Mouse (Mus musculus): Measurements from ENCODE around the gene Tcap. TPM values are rescaled to one million over a fixed set of nuclear protein-coding genes. Genes with fewer than 3 reads are reported as not detected.
A peak's percentile ranks its signal among the peaks of the same experiment; 100 is the strongest.

The Tcap gene
- total and polyA plus RNA-seq, 3 experiments: not detected

- H3K36me3 ChIP-seq (replicated peaks in 1 of 2; ENCODE audit: control insufficient read depth in 1 of 2, insufficient read depth in 1 of 2, low read length in 1 of 2): no peaks in the 10 kb centered on the region
- no peak overlapping the region for H3K27ac ChIP-seq (ENCODE audit: insufficient read depth, low read depth)
- peaks cover 14 to 39% of the 10 kb centered on the region in 2 experiments for H3K4me1 ChIP-seq (ENCODE audit: control insufficient read depth in 1 of 2, insufficient read depth in 2 of 2)
- in situ Hi-C loops (cut with MboI; ENCODE audit: low pct_ligation_motif_present, low pct_unique_long_range_greater_than_20kb, low sequenced_read_pairs): loop anchor here (5.0 to 25.0 kb wide), 2 partner anchors 75 to 295 kb away; partner anchors contain the start of genes Gm12355, Gsdma2 and Gsdma3
- H3K4me3 ChIP-seq (replicated peaks in 1 of 3; ENCODE audit: low read depth in 2 of 3, low read length in 2 of 3, poor library complexity in 1 of 3): peak overlapping the region in 1 of 3 experiments; percentile 27
- no peak overlapping the region for H3K9ac ChIP-seq (ENCODE audit: insufficient read depth, low read depth)
- peak overlapping the region; percentile 26 for H3K4me2 ChIP-seq (ENCODE audit: insufficient read depth, low read depth, poor library complexity, severe bottlenecking)
- peaks cover 68% of the 10 kb centered on the region for H3K27me3 ChIP-seq (replicated peaks)
- dilution Hi-C loops (cut with MboI; ENCODE audit: extremely low pct_ligation_motif_present, extremely low pct_unique_long_range_greater_than_20kb, low sequenced_read_pairs): no loop called here
- H3K9me3 ChIP-seq (replicated peaks; ENCODE audit: low read length): no peaks in the 10 kb centered on the region
- DNase-seq (ENCODE audit: extremely low read depth): peak; percentile 92
- no peaks in the 10 kb centered on the region for H3K79me2 ChIP-seq (replicated peaks; ENCODE audit: control insufficient read depth, extremely low read depth, insufficient read depth, poor library complexity, severe bottlenecking)
- TF ChIP-seq TCF12 (IDR thresholded peaks at IDR 0.05; ENCODE audit: low read depth, low read length) (peak; percentile 87), CHD1 (IDR thresholded peaks at IDR 0.05; ENCODE audit: low read depth, low read length) (no peak), ZNF384 (IDR thresholded peaks at IDR 0.05; ENCODE audit: low read depth, low read length) (peak; percentile 74), UBTF (IDR thresholded peaks at IDR 0.05; ENCODE audit: low read depth, low read length) (0 out of 2 replicates have a peak, but pooled peaks have one; percentile 35), JUND (conservative IDR thresholded peaks at IDR 0.05; ENCODE audit: low read depth, low read length) (no peak), KAT2A (IDR thresholded peaks at IDR 0.05; ENCODE audit: insufficient replicate concordance, low read length) (0 out of 2 replicates have a peak, but pooled peaks have one; percentile 61), CHD2 (IDR thresholded peaks at IDR 0.05; ENCODE audit: low read length) (peak; percentile 96), MEF2A (IDR thresholded peaks at IDR 0.05; ENCODE audit: borderline replicate concordance, low read depth, low read length) (peak; percentile 79), IRF4 (IDR thresholded peaks at IDR 0.05; ENCODE audit: low read depth, low read length) (peak; percentile 90), GABPA (IDR thresholded peaks at IDR 0.05; ENCODE audit: insufficient replicate concordance, low read depth, low read length) (no peak), NRF1 (IDR thresholded peaks at IDR 0.05; ENCODE audit: low read depth, low read length) (peak; percentile 60), ELF1 (IDR thresholded peaks at IDR 0.05; ENCODE audit: low read depth, low read length) (peak; percentile 66), SMC3 (IDR thresholded peaks at IDR 0.05; ENCODE audit: low read depth, low read length) (peak; percentile 98), USF2 (conservative IDR thresholded peaks at IDR 0.05; ENCODE audit: low read depth, low read length) (no peak), TBP (conservative IDR thresholded peaks at IDR 0.05; ENCODE audit: low read depth, low read length) (no peak), POLR2AphosphoS2 (IDR thresholded peaks at IDR 0.05; ENCODE audit: low read depth, low read length) (no peak), ETS1 (conservative IDR thresholded peaks at IDR 0.05; ENCODE audit: low read depth, low read length) (0 out of 2 replicates have a peak, but pooled peaks have one; percentile 21), MAX (IDR thresholded peaks at IDR 0.05; ENCODE audit: low read length) (peak; percentile 56; the same call in 1 of the 2 replicates), MAZ (IDR thresholded peaks at IDR 0.05; ENCODE audit: low read depth, low read length) (peak; percentile 95), RCOR1 (conservative IDR thresholded peaks at IDR 0.05; ENCODE audit: low read depth, low read length) (peak; percentile 60; the same call in 1 of the 2 replicates), MXI1 (IDR thresholded peaks at IDR 0.05; ENCODE audit: low read depth, low read length) (peak; percentile 29; the same call in 1 of the 2 replicates), USF1 (IDR thresholded peaks at IDR 0.05; ENCODE audit: low read depth, low read length) (no peak), MAFK (IDR thresholded peaks at IDR 0.05; ENCODE audit: insufficient replicate concordance, low read length) (0 out of 2 replicates have a peak, but pooled peaks have one; percentile 16), HCFC1 (IDR thresholded peaks at IDR 0.05; ENCODE audit: low read depth, low read length) (peak; percentile 59), ZKSCAN1 (IDR thresholded peaks at IDR 0.05; ENCODE audit: borderline replicate concordance, low read depth, low read length) (no peak), E2F4 (IDR thresholded peaks at IDR 0.05; ENCODE audit: insufficient replicate concordance, low read depth, low read length) (peak; percentile 75; the same call in 1 of the 2 replicates), CTCF (conservative IDR thresholded peaks at IDR 0.05 in 1 of 2, IDR thresholded peaks at IDR 0.05 in 1 of 2; ENCODE audit: low read depth in 2 of 2, low read length in 2 of 2) (peak; percentile 91 to 100), SIN3A (IDR thresholded peaks at IDR 0.05; ENCODE audit: low read length) (peak; percentile 67; the same call in 1 of the 2 replicates), POLR2A (IDR thresholded peaks at IDR 0.05; ENCODE audit: low read depth, low read length) (peak; percentile 46), ZMIZ1 (IDR thresholded peaks at IDR 0.05; ENCODE audit: low read depth, low read length) (no peak), MYC (IDR thresholded peaks at IDR 0.05; ENCODE audit: low read depth, low read length) (peak; percentile 62; the same call in 1 of the 2 replicates), NELFE (IDR thresholded peaks at IDR 0.05; ENCODE audit: low read depth, low read length) (peak; percentile 97; the same call in 1 of the 2 replicates), EP300 (IDR thresholded peaks at IDR 0.05; ENCODE audit: low read length) (peak; percentile 65), RAD21 (IDR thresholded peaks at IDR 0.05; ENCODE audit: low read depth, low read length) (peak; percentile 98), BHLHE40 (IDR thresholded peaks at IDR 0.05; ENCODE audit: low read depth, low read length) (peak; percentile 73), ZC3H11A (IDR thresholded peaks at IDR 0.05; ENCODE audit: low read depth, low read length) (peak; percentile 76), JUN (IDR thresholded peaks at IDR 0.05; ENCODE audit: insufficient read depth, low read depth, low read length) (peak; percentile 5; the same call in 1 of the 2 replicates)
These were observed 41.3 kb upstream of the Tcap start for GRCm38 (mm10) chr11:98342000-98342945.
